Comparison of ENCODE assay signal across 9 mouse cellular contexts in the genomic region with DNA sequence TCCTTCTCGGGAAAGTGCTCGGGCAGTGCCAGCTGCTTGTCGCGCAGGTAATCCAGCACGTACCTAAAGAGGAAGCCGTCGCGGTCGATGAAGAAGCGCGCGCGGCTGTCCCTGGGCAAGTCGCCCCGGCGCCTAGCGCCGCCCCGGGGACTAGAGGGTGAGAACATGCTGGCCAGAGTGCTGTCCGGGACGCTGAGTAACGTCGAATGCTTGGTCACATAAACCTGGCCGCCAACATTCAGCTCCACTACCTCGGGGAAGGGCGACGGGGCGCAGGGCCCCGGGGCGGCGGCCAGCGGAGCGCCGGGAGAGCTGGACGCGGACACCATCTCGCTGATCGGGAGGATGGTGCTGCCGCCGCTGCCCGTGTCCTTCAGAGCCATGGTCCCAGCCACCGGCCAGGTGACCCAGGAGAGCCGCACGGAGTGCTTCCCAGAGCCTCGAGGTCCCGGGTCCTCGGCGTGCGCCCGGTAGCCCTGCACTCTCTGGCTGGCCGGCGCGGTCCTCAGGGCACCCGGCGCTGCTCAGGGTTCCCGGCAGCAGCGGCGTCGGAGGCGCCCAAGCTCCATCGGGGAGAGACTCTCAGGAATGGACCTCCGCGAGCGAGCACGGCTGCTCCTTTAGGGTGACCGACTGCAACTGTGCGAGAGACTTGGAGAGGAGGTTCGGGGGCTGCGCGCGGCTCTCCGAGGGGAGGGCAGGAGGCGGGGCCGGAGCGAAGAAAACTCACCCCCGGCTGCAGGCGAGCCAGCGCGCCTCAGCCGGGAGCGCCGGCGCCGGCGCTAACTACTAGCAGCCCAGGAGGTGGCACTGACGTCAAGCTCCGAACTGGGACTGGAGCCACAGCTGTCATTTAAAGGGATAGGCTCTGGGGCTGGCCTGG. TPM values are rescaled to one million over a fixed set of nuclear protein-coding genes. Genes with fewer than 3 reads are reported as not detected.
DNase-seq lines count a peak whose midpoint lies in the region; ATAC-seq and TF ChIP-seq lines count a peak whose summit lies in the region.
"Had no signal": no experiment of that assay in that cellular context is flagged by ENCODE, and none has a peak within 500 bp of the region (broad histone marks: within the 10 kb centered on the region; RNA-seq: fewer than 3 reads in every experiment).

A gene (minus strand): TSS at position 761 of the 883 bp plus-strand sequence.

- no peaks in the 10 kb centered on the region for H3K9me3 ChIP-seq in heart, embryonic 14.5 days (ENCODE audit: control insufficient read depth, low read length)
- H3K9me3 ChIP-seq in limb, embryonic 15.5 days = no peaks in the 10 kb centered on the region
- H3K9me3 ChIP-seq in midbrain, postnatal 0 days (ENCODE audit: low read length) = no peaks in the 10 kb centered on the region

- no peaks in the 10 kb centered on the region for H3K36me3 ChIP-seq in heart, embryonic 14.5 days (ENCODE audit: control insufficient read depth, insufficient read depth, low read length)
- H3K36me3 ChIP-seq in limb, embryonic 15.5 days = no peaks in the 10 kb centered on the region
- no peaks in the 10 kb centered on the region for H3K36me3 ChIP-seq in midbrain, postnatal 0 days (ENCODE audit: insufficient read depth, low read length)

- H3K9ac ChIP-seq in heart, embryonic 14.5 days (ENCODE audit: low read length) = peak within 1 kb of the TSS; percentile 44
- H3K9ac ChIP-seq in limb, embryonic 15.5 days = peak within 1 kb of the TSS; percentile 32; the same call in 1 of the 2 replicates
- peak within 1 kb of the TSS; percentile 67 for H3K9ac ChIP-seq in midbrain, postnatal 0 days (replicated peaks; ENCODE audit: low read length, poor library complexity, severe bottlenecking)

- DNase-seq in urinary bladder, adult 2 months (ENCODE audit: low spot score) = peak; percentile 19
- DNase-seq in urinary bladder, postnatal 10 days (ENCODE audit: low spot score) = no peak
- peak; percentile 74 for DNase-seq in kidney, postnatal 10 days
- peak; percentile 95 for DNase-seq in midbrain, postnatal 0 days (ENCODE audit: low spot score)
- DNase-seq in testis, postnatal 10 days (ENCODE audit: low spot score) = peak; percentile 58

- no peaks in the 10 kb centered on the region for H3K4me1 ChIP-seq in embryonic fibroblast, embryonic 13.5 days (ENCODE audit: control insufficient read depth, insufficient read depth, low read length)
- H3K4me1 ChIP-seq in heart, embryonic 14.5 days (ENCODE audit: control insufficient read depth in 2 of 2, insufficient read depth in 2 of 2, low read length in 2 of 2) = peaks cover 3 to 7% of the 10 kb centered on the region in 2 experiments; a peak in 3 of 4 replicates
- peaks cover 21% of the 10 kb centered on the region for H3K4me1 ChIP-seq in limb, embryonic 15.5 days
- H3K4me1 ChIP-seq in midbrain, postnatal 0 days (ENCODE audit: insufficient read depth, low read length) = no peaks in the 10 kb centered on the region

- H3K27ac ChIP-seq in embryonic fibroblast, embryonic 13.5 days (ENCODE audit: insufficient read depth, low read length) = no peak within 1 kb of the TSS
- no peak within 1 kb of the TSS for H3K27ac ChIP-seq in heart, embryonic 14.5 days (replicated peaks in 1 of 2; ENCODE audit: control insufficient read depth in 1 of 2, insufficient read depth in 1 of 2, low read depth in 2 of 2, low read length in 2 of 2)
- H3K27ac ChIP-seq in limb, embryonic 15.5 days = 0 out of 2 replicates have a peak within 1 kb of the TSS, but pooled peaks have one; percentile 47
- H3K27ac ChIP-seq in midbrain, postnatal 0 days (ENCODE audit: low read depth, low read length) = peak within 1 kb of the TSS; percentile 58

- under 1% methylated on average over 80 of the region's 87 CpGs for WGBS in heart, embryonic 14.5 days
- under 1% methylated on average over 87 of the region's 87 CpGs for WGBS in limb, embryonic 15.5 days
- under 1% methylated on average over 83 of the region's 87 CpGs for WGBS in midbrain, postnatal 0 days

- TF ChIP-seq POLR2A in embryonic fibroblast, embryonic 13.5 days (IDR thresholded peaks at IDR 0.05; ENCODE audit: low read depth, low read length) = peak; percentile 59; the same call in 1 of the 2 replicates

- ATAC-seq in heart, embryonic 14.5 days (ENCODE audit: insufficient number of reproducible peaks, insufficient read depth, low FRiP score, low read depth) = peak; percentile 88
- ATAC-seq in limb, embryonic 15.5 days (ENCODE audit: insufficient number of reproducible peaks, low FRiP score, low TSS enrichment, low read depth) = peak; percentile 87
- ATAC-seq in midbrain, postnatal 0 days (ENCODE audit: low FRiP score) = peak; percentile 91

- peak within 1 kb of the TSS; percentile 76 for H3K4me2 ChIP-seq in heart, embryonic 14.5 days (ENCODE audit: low read length)
- H3K4me2 ChIP-seq in limb, embryonic 15.5 days = peak within 1 kb of the TSS; percentile 95
- peak within 1 kb of the TSS; percentile 77 for H3K4me2 ChIP-seq in midbrain, postnatal 0 days (ENCODE audit: low read depth, low read length, poor library complexity, severe bottlenecking)

- H3K27me3 ChIP-seq in heart, embryonic 14.5 days (ENCODE audit: control insufficient read depth, insufficient read depth, low read length) = peaks cover 13% of the 10 kb centered on the region; the same call in 1 of the 2 replicates
- H3K27me3 ChIP-seq in limb, embryonic 15.5 days = peaks cover 23% of the 10 kb centered on the region
- H3K27me3 ChIP-seq in midbrain, postnatal 0 days (ENCODE audit: insufficient read depth, low read length) = peaks cover 3% of the 10 kb centered on the region; the same call in 1 of the 2 replicates

- peak within 1 kb of the TSS; percentile 45 for H3K4me3 ChIP-seq in embryonic fibroblast, embryonic 13.5 days (ENCODE audit: insufficient read depth, low read length)
- H3K4me3 ChIP-seq in heart, embryonic 14.5 days (ENCODE audit: control insufficient read depth in 1 of 2, insufficient read depth in 1 of 2, low read depth in 1 of 2, low read length in 2 of 2) = peak within 1 kb of the TSS; percentile 45 to 56
- H3K4me3 ChIP-seq in limb, embryonic 15.5 days = peak within 1 kb of the TSS; percentile 59
- H3K4me3 ChIP-seq in midbrain, postnatal 0 days (ENCODE audit: low read depth, low read length) = peak within 1 kb of the TSS; percentile 79
- H3K4me3 ChIP-seq: myocyte had no signal

- no peak for TF ChIP-seq CTCF in embryonic fibroblast, embryonic 13.5 days (IDR thresholded peaks at IDR 0.05; ENCODE audit: borderline replicate concordance, insufficient read depth, low read length)
- TF ChIP-seq CTCF in midbrain, postnatal 0 days (IDR thresholded peaks at IDR 0.05) = peak; percentile 68

RNA-seq across cellular contexts. Expression of the gene that starts here (rescaled TPM):
- 0.01 TPM in 1 of 2 replicates, not detected in the other for polyA plus RNA-seq in urinary bladder, adult 2 months (2012; rRNA removed)
- 1.4 and 1.5 TPM in 2 replicates for polyA plus RNA-seq in embryonic fibroblast, embryonic 13.5 days (2011; ENCODE audit: insufficient read length, low read depth, missing spikeins)
- 0.96 and 1.7 TPM in 2 replicates for polyA plus RNA-seq in heart, embryonic 14.5 days (2014; fragmentation: Nextera tagmentation; extraction: Ambion mirVana)
- polyA plus RNA-seq in limb, embryonic 15.5 days (2015; fragmentation: Nextera tagmentation; extraction: Ambion mirVana) = 1.5 and 1.8 TPM in 2 replicates
- total RNA-seq in midbrain, postnatal 0 days (2014; rRNA removed) = 57.3 and 58.6 TPM in 2 replicates
- 32.8 and 33.5 TPM in 2 replicates for polyA plus RNA-seq in midbrain, postnatal 0 days (2015; fragmentation: Nextera tagmentation; extraction: Ambion mirVana)
- polyA plus RNA-seq: myocyte had no signal

Comparison
In these comparisons a context has a peak if more than half of its experiments do, and no peak if none do; other contexts are left out.
1. RNA of the gene that starts here (polyA plus RNA-seq): 32.8 to 33.5 TPM in midbrain, postnatal 0 days; 0.96 to 1.7 TPM in heart, embryonic 14.5 days, 1.5 to 1.8 TPM in limb, embryonic 15.5 days, 1.4 to 1.5 TPM in embryonic fibroblast, embryonic 13.5 days and 0.01 TPM in urinary bladder, adult 2 months; every median in the first group is over 10 times any median in the second.
2. Peak in DNase-seq in urinary bladder, adult 2 months; RNA of the gene not detected or under 1 TPM.
3. H3K27ac ChIP-seq: peak in limb, embryonic 15.5 days (single experiment) and midbrain, postnatal 0 days (single experiment); none in embryonic fibroblast, embryonic 13.5 days (single experiment) and heart, embryonic 14.5 days (0 of 2).
4. Peak in every context shown above with its lines, with median percentiles within 50 percentile points of each other: H3K4me3 ChIP-seq, ATAC-seq, H3K4me2 ChIP-seq and H3K9ac ChIP-seq.